Mouse (Mus musculus) heart, postnatal 0 days (tissue): ENCODE measurements at regions not wholly inside any gene's neighbourhood (a gene's known extent, or its start where the extent isn't known, plus 50 kb on each side); places are given as distances from the start of the nearest gene placed in this dataset.

ENCODE experiments used
- ATAC-seq: fragments of 200-750 bp; cut with Nextera tagmentation; 2 replicates; pipeline ENCODE4 v1.8.0; 2017; ENCODE audit warnings: low read depth, moderate number of reproducible peaks, moderate library complexity; ENCODE audit not compliant: insufficient read depth
- DNase-seq: peaks from one replicate; pipeline ENCODE4 v3.0.0-alpha.2; 2016; ENCODE audit warnings: low spot score
- H3K27ac ChIP-seq: fragments of 300-500 bp; sonication (generic); 2 replicates; pipeline ENCODE4 v1.5.1; 2014; ENCODE audit warnings: low read depth, mild to moderate bottlenecking
- H3K27me3 ChIP-seq: fragments of 300-500 bp; sonication (generic); 2 replicates; pipeline ENCODE4 v1.6.1; 2014; ENCODE audit warnings: low read length, mixed read lengths; ENCODE audit not compliant: control insufficient read depth, insufficient read depth
- H3K36me3 ChIP-seq: fragments of 300-500 bp; sonication (generic); replicated peaks from 2 replicates; pipeline ENCODE4 v1.6.1; 2014; ENCODE audit warnings: low read length, mixed read lengths; ENCODE audit not compliant: control insufficient read depth, insufficient read depth
- H3K4me1 ChIP-seq: fragments of 300-500 bp; sonication (generic); 2 replicates; pipeline ENCODE4 v1.6.1; 2014; ENCODE audit warnings: antibody characterized with exemption; ENCODE audit not compliant: control insufficient read depth, insufficient read depth
- H3K4me2 ChIP-seq: fragments of 300-500 bp; sonication (generic); 2 replicates; pipeline ENCODE4 v1.6.1; 2014; ENCODE audit warnings: low read depth, mild to moderate bottlenecking, low read length, moderate library complexity
- H3K4me3 ChIP-seq: fragments of 300-500 bp; sonication (generic); 2 replicates; pipeline ENCODE4 v1.5.1; 2014; ENCODE audit warnings: low read depth, low read length
- H3K9ac ChIP-seq: fragments of 300-500 bp; sonication (generic); replicated peaks from 2 replicates; pipeline ENCODE4 v1.6.1; 2014; ENCODE audit warnings: low read depth, low read length, mixed read lengths
- H3K9me3 ChIP-seq: fragments of 300-500 bp; sonication (generic); replicated peaks from 2 replicates; pipeline ENCODE4 v1.6.1; 2016; ENCODE audit warnings: low read length; ENCODE audit not compliant: control insufficient read depth
- CTCF ChIP-seq: IDR thresholded peaks from 2 replicates; pipeline ENCODE4 v1.5.1; 2016; ENCODE audit warnings: antibody characterized with exemption, control low read depth, low read depth
- EP300 ChIP-seq: IDR thresholded peaks from 2 replicates; pipeline ENCODE4 v1.6.1; 2016; ENCODE audit warnings: antibody characterized with exemption, low read depth
- WGBS: fragments of 180-500 bp; shearing (Covaris S2); extraction: QIAGEN DNeasy Blood & Tissue Kit; methylation state at CpG from one replicate; pipeline ENCODE4 v1.1.7; 2014; 5-methylcytosine and 5-hydroxymethylcytosine counted together

- DNase-seq: no peak
- TF ChIP-seq CTCF (no peak), EP300 (no peak)
These were observed 356.3 kb upstream of the Got2 start for GRCm38 (mm10) chr8:96244549-96245152.

GRCm38 (mm10) chr8:96238406-96238805 lies 350.1 kb upstream of the Got2 start:
- Histone ChIP-seq H3K4me2 (no peak overlapping the region), H3K9me3 (no peaks in the 10 kb centered on the region), H3K4me1 (peaks cover 10% of the 10 kb centered on the region), H3K27ac (no peak overlapping the region), H3K36me3 (no peaks in the 10 kb centered on the region), H3K9ac (no peak overlapping the region), H3K27me3 (no peaks in the 10 kb centered on the region), H3K4me3 (no peak overlapping the region)
- no peak for DNase-seq
- no peak for ATAC-seq
- TF ChIP-seq EP300 (no peak), CTCF (no peak)

More at GRCm38 (mm10) chr8:96244549-96245152, 356.3 kb upstream of the Got2 start:
- ATAC-seq: peak; percentile 51; the same call in 1 of the 2 replicates
- Histone ChIP-seq H3K4me2 (no peak overlapping the region), H3K27me3 (no peaks in the 10 kb centered on the region), H3K4me1 (0 out of 2 replicates have a peak, but pooled peaks cover 3% of the 10 kb centered on the region), H3K9ac (no peak overlapping the region), H3K9me3 (no peaks in the 10 kb centered on the region), H3K4me3 (no peak overlapping the region), H3K36me3 (no peaks in the 10 kb centered on the region), H3K27ac (no peak overlapping the region)
- 26% methylated on average over 9 of the region's 9 CpGs for WGBS

GRCm38 (mm10) chr8:96237940-96238339 lies 349.6 kb upstream of the Got2 start:
- H3K36me3 ChIP-seq: no peaks in the 10 kb centered on the region

GRCm38 (mm10) chr8:96230412-96230811 lies 342.1 kb upstream of the Got2 start:
- ATAC-seq: no peak
- Histone ChIP-seq H3K9me3 (no peaks in the 10 kb centered on the region), H3K4me2 (no peak overlapping the region), H3K4me3 (no peak overlapping the region), H3K36me3 (no peaks in the 10 kb centered on the region), H3K9ac (no peak overlapping the region), H3K27ac (no peak overlapping the region), H3K4me1 (no peaks in the 10 kb centered on the region), H3K27me3 (no peaks in the 10 kb centered on the region)
- no peak for TF ChIP-seq EP300
- peak; percentile 78 for TF ChIP-seq CTCF
- 28% methylated on average over 4 of the region's 4 CpGs for WGBS
- peak; percentile 39 for DNase-seq

More at GRCm38 (mm10) chr8:96237940-96238339, 349.6 kb upstream of the Got2 start:
- Histone ChIP-seq H3K4me1 (peaks cover 10% of the 10 kb centered on the region), H3K9ac (no peak overlapping the region), H3K9me3 (no peaks in the 10 kb centered on the region), H3K27ac (no peak overlapping the region), H3K4me2 (no peak overlapping the region), H3K4me3 (no peak overlapping the region), H3K27me3 (no peaks in the 10 kb centered on the region)
- WGBS: 16% methylated on average over 3 of the region's 3 CpGs
- ATAC-seq (peak; percentile 92), DNase-seq (peak; percentile 51)
- TF ChIP-seq CTCF (no peak), EP300 (peak; percentile 42; the same call in 1 of the 2 replicates)
